Mouse (Mus musculus): ENCODE measurements at regions not wholly inside any gene's neighbourhood (a gene's known extent, or its start where the extent isn't known, plus 50 kb on each side); places are given as distances from the start of the nearest gene placed in this dataset.

- DNase-seq (ENCODE audit: extremely low read depth, low read depth, low spot score): no peak
These were observed 170.4 kb upstream of the Ptger4 start for GRCm38 (mm10) chr15:5414401-5414800.

- no peak for DNase-seq (ENCODE audit: extremely low read depth, low read depth, low spot score)
These were observed 172.0 kb upstream of the Ptger4 start for GRCm38 (mm10) chr15:5416031-5416430.

DNA sequence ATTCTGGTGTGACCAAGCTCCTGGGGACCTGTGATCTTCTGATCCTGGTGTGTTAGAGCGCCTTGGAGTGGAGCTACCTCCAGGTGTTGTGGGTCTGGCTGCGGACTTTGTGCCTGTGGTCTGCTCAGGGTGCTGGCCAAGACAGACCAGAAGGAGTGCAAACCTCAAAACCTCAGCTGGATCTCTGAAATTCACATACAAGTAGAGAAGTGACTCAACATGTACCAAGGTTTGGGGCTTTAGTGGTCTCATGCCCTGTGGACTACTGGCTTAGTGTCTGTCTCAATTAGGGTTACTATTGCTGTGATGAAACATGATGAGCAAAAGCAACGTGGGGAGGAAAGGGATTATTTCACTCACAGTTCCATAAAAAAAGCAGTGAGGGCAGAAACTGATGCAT is 182.7 kb upstream of the Ptger4 start:
- DNase-seq (ENCODE audit: extremely low read depth, low read depth, low spot score): no peak

GRCm38 (mm10) chr15:5427319-5428048 is 183.5 kb upstream of the Ptger4 start:
- no peak for DNase-seq (ENCODE audit: extremely low read depth, low read depth, low spot score)

GRCm38 (mm10) chr15:5432018-5432417 is 188.0 kb upstream of the Ptger4 start:
- no peak for DNase-seq (ENCODE audit: extremely low read depth, low read depth, low spot score)

GRCm38 (mm10) chr15:5437020-5437419 is 193.0 kb upstream of the Ptger4 start:
- DNase-seq (ENCODE audit: extremely low read depth, low read depth, low spot score): no peak

DNA sequence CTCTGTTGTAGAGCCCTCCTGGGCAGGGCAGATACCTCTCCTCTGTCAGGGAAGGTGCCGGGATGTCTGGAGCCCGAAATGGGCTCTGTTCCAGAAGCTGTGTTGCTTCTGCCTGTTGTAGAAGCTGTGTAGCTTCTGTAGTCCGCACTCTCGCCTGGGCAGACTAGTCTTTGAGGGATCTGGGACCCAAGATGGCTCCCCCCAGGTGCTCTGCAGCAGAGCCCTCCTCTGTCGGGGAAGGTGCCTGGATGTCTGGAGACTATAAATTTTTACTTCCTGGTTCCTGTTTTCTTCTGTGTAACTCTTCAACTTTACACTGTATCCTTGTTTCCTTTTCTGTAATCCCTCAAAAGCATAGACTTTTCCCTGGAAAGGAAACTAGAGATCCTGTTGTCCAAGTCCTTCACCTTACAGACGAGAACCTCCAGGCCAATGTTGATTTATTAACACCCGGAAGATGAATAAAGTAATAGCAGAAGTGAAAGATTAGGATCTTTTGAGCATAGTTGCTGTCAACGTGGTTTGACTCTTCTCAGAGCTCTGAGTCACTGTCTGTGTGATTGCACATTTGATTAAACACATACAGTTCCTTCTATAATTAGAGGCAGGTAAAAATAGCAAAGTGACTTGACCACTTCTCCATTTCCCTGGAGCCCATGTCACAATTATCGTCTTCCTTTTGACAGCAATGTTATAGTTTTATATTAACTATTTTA is 202.2 kb upstream of the Ptger4 start:
- no peak for DNase-seq (ENCODE audit: extremely low read depth, low read depth, low spot score)

GRCm38 (mm10) chr15:5446756-5447314 is 202.8 kb upstream of the Ptger4 start:
- DNase-seq (ENCODE audit: extremely low read depth, low read depth, low spot score): no peak

DNA sequence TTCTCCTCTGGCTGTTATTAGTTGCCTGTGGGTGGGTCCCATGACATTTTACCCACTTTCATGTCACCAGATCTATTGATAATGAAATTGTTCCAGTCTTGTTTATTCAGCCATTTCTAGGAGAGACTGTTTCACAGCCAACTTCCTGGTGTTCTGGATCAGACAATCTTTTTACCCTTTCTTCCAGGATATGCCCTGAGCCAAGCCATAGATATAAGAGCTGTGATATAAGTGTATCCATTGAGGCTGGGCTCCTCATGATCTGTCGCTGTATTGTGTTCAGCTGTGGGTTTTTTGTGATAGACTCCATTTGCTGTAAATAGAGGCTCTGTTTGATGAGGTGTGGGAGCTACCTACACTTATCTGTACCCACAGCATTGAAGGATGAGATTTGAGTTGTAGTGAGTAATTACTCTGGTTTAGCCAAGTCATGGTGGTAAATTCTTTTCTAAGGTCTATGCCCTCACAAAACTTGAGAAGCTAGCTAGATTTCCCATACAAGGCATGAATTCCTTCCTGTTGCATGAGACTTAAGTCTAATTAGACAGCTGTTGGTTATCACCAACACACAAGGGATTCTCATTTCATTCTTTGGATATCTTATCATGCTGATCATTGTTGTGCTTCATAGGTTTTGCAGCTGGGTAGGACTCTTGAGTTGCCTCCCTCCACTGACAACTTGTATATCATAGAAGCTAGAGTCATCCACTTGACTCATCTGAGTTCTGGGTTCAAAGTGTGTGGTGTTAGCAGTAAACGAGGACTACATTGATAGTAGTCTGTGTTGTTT is 203.9 kb upstream of the Ptger4 start:
- no peak for DNase-seq (ENCODE audit: extremely low read depth, low read depth, low spot score)

- no peak for DNase-seq (ENCODE audit: extremely low read depth, low read depth, low spot score)
These were observed 215.1 kb upstream of the Ptger4 start for GRCm38 (mm10) chr15:5459083-5459482.

DNA sequence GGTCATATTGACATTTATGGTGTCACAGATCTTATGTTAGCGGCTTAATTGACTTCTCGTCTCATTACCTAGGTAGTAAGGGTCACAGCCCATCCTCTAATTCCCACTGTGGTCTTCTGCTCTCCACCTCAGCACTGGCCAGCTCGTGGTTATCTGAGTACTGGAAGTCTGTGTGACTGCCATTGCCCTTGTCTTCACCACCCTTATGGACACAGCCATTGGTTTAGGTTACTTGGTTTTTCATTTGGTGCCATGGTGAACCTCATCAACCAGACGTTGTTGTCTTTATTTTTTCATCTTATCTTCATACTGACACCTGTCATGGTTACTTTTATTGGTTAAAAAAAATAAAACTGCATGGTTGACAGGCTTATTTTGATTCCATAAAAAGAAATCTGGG is 215.6 kb upstream of the Ptger4 start:
- DNase-seq (ENCODE audit: extremely low read depth, low read depth, low spot score): no peak

GRCm38 (mm10) chr15:5462651-5463050 is 218.7 kb upstream of the Ptger4 start:
- DNase-seq (ENCODE audit: extremely low read depth, low read depth, low spot score): peak; percentile 33

- no peak for DNase-seq (ENCODE audit: extremely low read depth, low read depth, low spot score)
These were observed 220.7 kb upstream of the Ptger4 start for GRCm38 (mm10) chr15:5464732-5465131.

GRCm38 (mm10) chr15:5468535-5469073 is 224.6 kb upstream of the Ptger4 start:
- no peak for DNase-seq (ENCODE audit: extremely low read depth, low read depth, low spot score)

DNA sequence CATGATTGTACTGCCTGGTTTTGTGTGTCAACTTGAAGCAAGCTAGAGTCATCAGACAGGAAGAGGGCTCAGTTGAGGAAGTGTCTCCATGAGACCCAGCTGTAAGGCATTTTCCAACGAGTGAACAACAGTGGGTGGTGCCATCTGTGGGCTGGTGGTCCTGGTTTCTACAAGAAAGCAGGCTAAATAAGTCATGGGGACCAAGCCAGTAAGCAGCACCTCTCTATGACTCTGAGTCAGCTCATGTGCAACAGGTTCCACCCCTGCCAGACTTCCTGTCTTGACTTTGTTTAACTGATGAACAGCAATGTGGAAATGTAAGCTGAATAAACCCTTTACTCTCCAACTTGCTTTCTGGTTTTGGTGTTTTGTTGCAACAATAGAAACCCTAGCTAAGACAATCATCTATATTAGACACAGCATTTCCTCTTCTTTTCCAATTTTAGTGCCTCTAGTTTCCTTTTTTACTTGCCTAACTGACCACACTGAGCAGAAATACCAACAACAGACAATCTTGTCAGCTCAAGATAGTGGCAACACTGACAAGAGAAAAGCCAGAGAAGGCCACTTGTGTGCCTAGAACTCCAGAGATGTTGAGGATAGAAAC is 231.5 kb upstream of the Ptger4 start:
- no peak for DNase-seq (ENCODE audit: extremely low read depth, low read depth, low spot score)

GRCm38 (mm10) chr15:5493286-5493685 is 249.3 kb upstream of the Ptger4 start:
- no peak for DNase-seq (ENCODE audit: extremely low read depth, low read depth, low spot score)

DNA sequence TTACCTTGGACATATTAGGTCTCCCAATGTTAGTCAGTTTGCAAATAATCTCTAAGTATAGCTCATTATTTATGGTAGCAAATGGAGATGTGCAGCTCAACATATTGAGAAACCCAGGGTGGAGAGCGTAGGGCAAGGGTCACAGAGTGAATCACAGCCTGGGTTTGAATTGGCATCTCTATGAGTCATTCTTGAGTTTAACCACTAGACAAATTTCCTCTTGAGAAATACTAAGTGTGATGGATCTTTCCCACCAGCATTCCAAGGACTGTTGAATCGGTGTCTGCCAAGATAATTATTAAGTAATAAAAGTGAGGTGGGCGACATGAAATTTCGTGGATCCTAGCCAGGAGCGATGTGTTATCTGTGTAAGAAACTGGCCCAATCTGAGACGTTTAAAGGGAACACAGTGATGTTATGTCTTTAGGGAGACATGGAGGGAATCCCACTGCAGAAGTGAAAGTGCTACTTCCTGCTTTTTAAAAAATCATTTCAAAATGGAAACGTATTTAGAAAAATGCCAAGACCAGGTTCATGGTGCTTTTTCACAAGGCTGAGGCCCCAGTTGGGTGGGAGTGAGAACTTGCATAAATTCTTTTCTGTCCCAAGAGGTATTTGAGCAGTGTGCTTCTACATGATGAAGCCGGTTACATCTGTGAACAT is 251.3 kb upstream of the Ptger4 start:
- DNase-seq (ENCODE audit: extremely low read depth, low read depth, low spot score): peak; percentile 49

- no peak for DNase-seq (ENCODE audit: extremely low read depth, low read depth, low spot score)
These were observed 252.0 kb upstream of the Ptger4 start for GRCm38 (mm10) chr15:5495954-5496353.

GRCm38 (mm10) chr15:5504502-5504901 is 260.5 kb upstream of the Ptger4 start:
- DNase-seq (ENCODE audit: extremely low read depth, low read depth, low spot score): no peak

DNA sequence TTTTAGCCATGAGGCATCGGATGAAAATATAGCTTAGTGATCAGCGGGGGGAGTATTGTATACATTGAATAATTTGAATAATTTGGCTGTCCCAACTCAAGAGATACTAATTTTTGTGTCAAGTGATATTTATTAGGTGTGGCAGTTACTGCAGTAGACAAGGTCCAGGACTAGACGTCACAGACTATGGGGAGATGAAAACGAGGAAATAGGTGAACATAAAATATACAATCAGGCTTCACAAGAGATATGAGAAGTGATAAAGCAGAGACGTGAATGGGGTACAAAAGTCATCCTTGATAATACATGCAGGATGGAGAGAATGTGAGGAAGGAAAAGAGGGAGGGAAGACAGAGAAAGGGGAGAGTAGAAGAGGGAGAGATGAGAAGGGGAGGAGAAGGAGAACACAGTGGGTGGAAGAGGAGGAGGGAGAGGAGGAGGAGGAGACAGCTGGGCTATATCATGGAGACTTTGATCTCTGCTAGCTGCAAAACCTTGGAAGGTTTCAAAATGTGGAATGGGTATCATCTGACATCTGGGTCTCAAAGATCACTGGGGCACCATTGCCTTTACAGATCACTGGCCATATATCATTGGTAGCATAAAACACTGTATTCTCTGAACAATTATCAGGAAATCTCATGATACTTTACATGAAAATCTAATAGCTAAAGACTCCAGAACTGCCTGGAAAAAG is 263.0 kb upstream of the Ptger4 start:
- DNase-seq (ENCODE audit: extremely low read depth, low read depth, low spot score): no peak

Measured in fat pad, adult 2 months (tissue).